Mouse (Mus musculus) stomach, embryonic 16.5 days (tissue): ENCODE measurements around the gene Akirin1. TPM values are rescaled to one million over a fixed set of nuclear protein-coding genes. Genes with fewer than 3 reads are reported as not detected.
A peak's percentile ranks its signal among the peaks of the same experiment; 100 is the strongest.

ENCODE experiments used
- ATAC-seq: fragments of 200-750 bp; cut with Nextera tagmentation; 2 replicates; pipeline ENCODE4 v1.8.0; 2017; ENCODE audit warnings: moderate number of reproducible peaks, moderate TSS enrichment; ENCODE audit not compliant: insufficient read depth, low FRiP score
- H3K27ac ChIP-seq: fragments of 300-500 bp; sonication (generic); 2 replicates; pipeline ENCODE4 v1.5.1; 2014; ENCODE audit warnings: low read length
- H3K27me3 ChIP-seq: fragments of 300-500 bp; sonication (generic); 2 replicates; pipeline ENCODE4 v1.6.1; 2014; ENCODE audit warnings: low read length, control low read depth, mixed read lengths; ENCODE audit not compliant: control insufficient read depth, insufficient read depth
- H3K36me3 ChIP-seq: fragments of 300-500 bp; sonication (generic); 2 replicates; pipeline ENCODE4 v1.6.1; 2014; ENCODE audit warnings: low read length; ENCODE audit not compliant: control insufficient read depth, insufficient read depth
- H3K4me1 ChIP-seq: fragments of 300-500 bp; sonication (generic); 2 replicates; pipeline ENCODE4 v1.6.1; 2014; ENCODE audit warnings: low read length, control low read depth, mixed read lengths; ENCODE audit not compliant: control insufficient read depth, insufficient read depth
- H3K4me2 ChIP-seq: fragments of 300-500 bp; sonication (generic); 2 replicates; pipeline ENCODE4 v1.6.1; 2014; ENCODE audit warnings: low read depth, low read length, mixed read lengths
- H3K4me3 ChIP-seq: fragments of 300-500 bp; sonication (generic); replicated peaks from 2 replicates; pipeline ENCODE4 v1.5.1; 2014; ENCODE audit warnings: mild to moderate bottlenecking, low read length
- H3K9ac ChIP-seq: fragments of 300-500 bp; sonication (generic); 2 replicates; pipeline ENCODE4 v1.6.1; 2014; ENCODE audit warnings: low read length
- H3K9me3 ChIP-seq: fragments of 300-500 bp; sonication (generic); replicated peaks from 2 replicates; pipeline ENCODE4 v1.6.1; 2016; ENCODE audit warnings: low read length, control low read depth; ENCODE audit not compliant: control insufficient read depth
- WGBS: fragments of 180-500 bp; shearing (Covaris S2); extraction: QIAGEN DNeasy Blood & Tissue Kit; methylation state at CpG from one replicate; pipeline ENCODE4 v1.1.7; 2014; 5-methylcytosine and 5-hydroxymethylcytosine counted together
- polyA plus RNA-seq: library from polyadenylated mRNA; unstranded; fragments of >200 nt; fragmentation: Nextera tagmentation; extraction: Ambion mirVana; gene quantifications from 2 replicates; pipeline ENCODE4 v1.2.1, GENCODE M21; 2015

Gene Akirin1
- polyA plus RNA-seq, 1 experiment from 2014 or later: 37.2 TPM

- H3K9ac ChIP-seq: no peak overlapping the region
- no peak overlapping the region for H3K4me3 ChIP-seq
- no peak overlapping the region for H3K4me2 ChIP-seq
- WGBS: 55% methylated on average over 6 of the region's 6 CpGs
- no peak overlapping the region for H3K27ac ChIP-seq
- no peaks in the 10 kb centered on the region for H3K36me3 ChIP-seq
- H3K9me3 ChIP-seq: no peaks in the 10 kb centered on the region
- no peaks in the 10 kb centered on the region for H3K4me1 ChIP-seq
- ATAC-seq: no peak
- H3K27me3 ChIP-seq: no peaks in the 10 kb centered on the region
These were observed 14.9 kb upstream of the Akirin1 start for GRCm38 (mm10) chr4:123765071-123765470.

- ATAC-seq: 0 out of 2 replicates have a peak, but pooled peaks have one; percentile 56
- Histone ChIP-seq H3K4me1 (no peaks in the 10 kb centered on the region), H3K4me2 (no peak overlapping the region), H3K9me3 (no peaks in the 10 kb centered on the region), H3K9ac (no peak overlapping the region), H3K4me3 (no peak overlapping the region), H3K27ac (no peak overlapping the region), H3K27me3 (no peaks in the 10 kb centered on the region), H3K36me3 (no peaks in the 10 kb centered on the region)
- WGBS: 64% methylated on average over 4 of the region's 4 CpGs
These were observed 8.2 kb upstream of the Akirin1 start for GRCm38 (mm10) chr4:123758306-123758705.

- Histone ChIP-seq H3K36me3 (no peaks in the 10 kb centered on the region), H3K27me3 (no peaks in the 10 kb centered on the region), H3K4me3 (peak overlapping the region; percentile 80), H3K9ac (peak overlapping the region; percentile 72), H3K4me1 (peaks cover 15% of the 10 kb centered on the region), H3K27ac (no peak overlapping the region), H3K9me3 (no peaks in the 10 kb centered on the region), H3K4me2 (peak overlapping the region; percentile 70)
- ATAC-seq: no peak
- 2% methylated on average over 8 of the region's 8 CpGs for WGBS
These were observed 665 bp upstream of the Akirin1 start for GRCm38 (mm10) chr4:123750707-123751312.

GRCm38 (mm10) chr4:123749484-123750130 is 538 bp downstream of the Akirin1 start:
- Histone ChIP-seq H3K27me3 (no peaks in the 10 kb centered on the region), H3K9ac (peak overlapping the region; percentile 88), H3K27ac (peak overlapping the region; percentile 77), H3K9me3 (no peaks in the 10 kb centered on the region), H3K4me2 (peak overlapping the region; percentile 84), H3K4me3 (peak overlapping the region; percentile 80), H3K4me1 (peaks cover 15% of the 10 kb centered on the region), H3K36me3 (no peaks in the 10 kb centered on the region)
- ATAC-seq: peak; percentile 73
- 1% methylated on average over 54 of the region's 55 CpGs for WGBS

- no peak for ATAC-seq
- Histone ChIP-seq H3K9ac (peak overlapping the region; percentile 88), H3K36me3 (no peaks in the 10 kb centered on the region), H3K9me3 (no peaks in the 10 kb centered on the region), H3K4me2 (peak overlapping the region; percentile 84), H3K27ac (peak overlapping the region; percentile 77; the same call in 1 of the 2 replicates), H3K4me3 (peak overlapping the region; percentile 80), H3K27me3 (no peaks in the 10 kb centered on the region), H3K4me1 (peaks cover 15% of the 10 kb centered on the region)
- 10% methylated on average over 10 of the region's 10 CpGs for WGBS
These were observed 1.3 kb downstream of the Akirin1 start for GRCm38 (mm10) chr4:123748726-123749415.

GRCm38 (mm10) chr4:123745221-123745775 is 4.8 kb downstream of the Akirin1 start:
- 91% methylated on average over 4 of the region's 4 CpGs for WGBS
- Histone ChIP-seq H3K27me3 (no peaks in the 10 kb centered on the region), H3K27ac (no peak overlapping the region), H3K36me3 (0 out of 2 replicates have a peak, but pooled peaks cover 3% of the 10 kb centered on the region), H3K4me1 (peaks cover 15% of the 10 kb centered on the region), H3K9me3 (no peaks in the 10 kb centered on the region), H3K9ac (no peak overlapping the region), H3K4me2 (no peak overlapping the region), H3K4me3 (no peak overlapping the region)
- ATAC-seq: no peak

- no peaks in the 10 kb centered on the region for H3K9me3 ChIP-seq
- no peaks in the 10 kb centered on the region for H3K27me3 ChIP-seq
- 72% methylated on average over 1 of the region's 1 CpGs for WGBS
- H3K27ac ChIP-seq: no peak overlapping the region
- H3K9ac ChIP-seq: no peak overlapping the region
- no peak for ATAC-seq
- H3K36me3 ChIP-seq: peaks cover 8% of the 10 kb centered on the region; the same call in 1 of the 2 replicates
- H3K4me2 ChIP-seq: no peak overlapping the region
- H3K4me3 ChIP-seq: no peak overlapping the region
- H3K4me1 ChIP-seq: 0 out of 2 replicates have a peak, but pooled peaks cover 6% of the 10 kb centered on the region
These were observed 7.3 kb downstream of the Akirin1 start for GRCm38 (mm10) chr4:123742891-123743290.

GRCm38 (mm10) chr4:123738708-123739107 is 11.4 kb downstream of the Akirin1 start:
- H3K4me3 ChIP-seq: no peak overlapping the region
- H3K27ac ChIP-seq: no peak overlapping the region
- H3K36me3 ChIP-seq: peaks cover 9% of the 10 kb centered on the region; the same call in 1 of the 2 replicates
- no peak overlapping the region for H3K4me2 ChIP-seq
- H3K9me3 ChIP-seq: no peaks in the 10 kb centered on the region
- 92% methylated on average over 4 of the region's 4 CpGs for WGBS
- H3K9ac ChIP-seq: no peak overlapping the region
- H3K4me1 ChIP-seq: no peaks in the 10 kb centered on the region
- H3K27me3 ChIP-seq: no peaks in the 10 kb centered on the region
- no peak for ATAC-seq

- peaks cover 6% of the 10 kb centered on the region; the same call in 1 of the 2 replicates for H3K36me3 ChIP-seq
- no peak overlapping the region for H3K9ac ChIP-seq
- no peak overlapping the region for H3K4me2 ChIP-seq
- no peaks in the 10 kb centered on the region for H3K27me3 ChIP-seq
- WGBS: 92% methylated on average over 9 of the region's 9 CpGs
- H3K4me3 ChIP-seq: no peak overlapping the region
- ATAC-seq: peak; percentile 13; the same call in 1 of the 2 replicates
- no peaks in the 10 kb centered on the region for H3K9me3 ChIP-seq
- no peaks in the 10 kb centered on the region for H3K4me1 ChIP-seq
- H3K27ac ChIP-seq: no peak overlapping the region
These were observed 16.6 kb downstream of the Akirin1 start for GRCm38 (mm10) chr4:123733532-123733931.
